Mouse (Mus musculus) thymus, postnatal 36 days (tissue): ENCODE measurements around the gene Inpp4b.
"Not testable (repeated sequence)": the region's sequence is repeated elsewhere in the genome, so short reads cannot be mapped to it uniquely, and the experiment has no call there.

Source experiments
- DNase-seq, 2 experiments: peaks; one replicate each; pipeline ENCODE4 v3.0.0; 2022; ENCODE audit warnings: mixed read lengths in 2 of 2

The Inpp4b gene

GRCm38 (mm10) chr8:82017792-82018191 lies 675.4 kb downstream of the Inpp4b start:
- DNase-seq, result no peak

GRCm38 (mm10) chr8:82027401-82027800 lies 685.0 kb downstream of the Inpp4b start:
- no peak for DNase-seq

GRCm38 (mm10) chr8:82028896-82029295 lies 686.5 kb downstream of the Inpp4b start:
- DNase-seq, result peak in 1 of 2 experiments; percentile 3

GRCm38 (mm10) chr8:82032035-82032434 lies 689.7 kb downstream of the Inpp4b start:
- DNase-seq, result not testable (repeated sequence)

DNA sequence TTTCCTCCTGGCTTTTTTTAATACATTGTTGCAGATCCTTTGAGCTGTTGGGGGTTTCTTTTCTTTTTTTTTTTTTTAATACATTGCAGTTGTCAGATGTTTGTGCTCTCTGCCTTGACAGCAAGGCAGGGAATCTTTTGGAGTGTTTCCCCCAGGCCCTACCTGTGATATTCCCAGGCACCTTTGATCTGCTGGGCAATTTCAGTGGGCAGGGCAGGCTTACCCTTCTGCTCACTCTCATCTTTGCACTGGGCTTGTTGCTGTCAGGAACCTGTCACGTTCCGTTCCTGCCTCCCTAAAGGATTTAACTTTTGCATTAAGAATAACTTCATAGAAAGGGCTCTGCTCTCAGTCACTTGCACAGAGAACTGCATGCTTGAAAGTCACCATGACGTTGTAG lies 711.7 kb downstream of the Inpp4b start:
- no peak for DNase-seq

DNA sequence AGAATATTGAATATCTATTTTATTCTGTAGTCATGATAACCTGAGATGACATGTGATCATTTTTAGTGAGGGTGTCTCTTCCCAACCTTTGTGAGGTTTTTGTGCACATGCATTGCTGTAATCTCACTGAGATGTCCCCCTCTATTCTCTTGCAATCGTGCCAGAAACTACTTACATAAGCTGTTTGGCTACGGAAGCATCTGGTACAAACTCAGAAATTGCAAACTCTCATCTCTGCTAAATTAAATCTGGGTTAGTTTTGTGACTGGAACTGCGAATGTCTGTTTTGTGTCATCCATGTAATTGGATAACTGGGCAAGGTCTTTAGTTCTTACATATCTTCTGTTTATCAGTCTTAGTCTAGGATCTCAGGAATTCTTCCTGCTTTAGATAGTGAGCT lies 725.3 kb downstream of the Inpp4b start:
- DNase-seq, result no peak

GRCm38 (mm10) chr8:82079267-82079666 lies 736.9 kb downstream of the Inpp4b start:
- no peak for DNase-seq

DNA sequence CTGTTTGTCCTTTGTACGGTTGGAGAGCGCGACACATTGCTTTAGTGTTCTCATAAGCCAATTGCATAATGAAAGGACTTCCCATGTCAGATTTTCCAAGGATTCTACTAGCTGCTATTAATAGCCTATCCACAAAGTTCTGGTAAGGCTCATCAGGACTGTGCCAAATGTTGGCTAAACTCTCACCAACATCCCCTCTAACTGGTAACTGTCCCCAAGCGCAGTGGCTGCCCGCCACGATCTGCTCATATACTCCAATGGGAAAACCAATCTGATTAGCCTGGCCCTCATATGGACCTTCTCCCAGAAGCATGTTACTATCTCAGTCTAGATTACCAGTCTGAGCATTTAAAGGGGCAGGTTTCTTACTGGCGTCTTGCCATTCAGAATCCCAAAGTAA lies 744.3 kb downstream of the Inpp4b start:
- not testable (repeated sequence) for DNase-seq

GRCm38 (mm10) chr8:82090901-82091300 lies 748.5 kb downstream of the Inpp4b start:
- no peak for DNase-seq

DNA sequence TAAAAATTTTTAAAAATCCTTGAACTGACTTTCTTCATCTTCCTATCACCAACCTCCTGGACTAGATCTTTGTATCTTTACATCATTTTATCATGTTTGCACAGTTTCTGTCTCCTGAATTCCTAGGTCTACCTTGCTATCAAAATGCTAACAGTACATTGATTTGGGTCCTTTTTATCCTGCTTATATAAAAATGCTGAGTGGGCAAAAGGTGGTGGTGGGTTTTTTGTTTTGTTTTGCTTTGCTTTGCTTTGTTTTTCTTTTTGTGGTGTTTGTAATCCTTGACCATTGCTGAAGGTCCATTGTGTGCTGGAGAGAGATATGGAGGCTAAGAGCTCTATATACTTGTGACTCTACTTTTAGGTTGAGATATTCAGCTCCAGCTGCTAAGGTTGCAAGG lies 750.9 kb downstream of the Inpp4b start:
- no peak for DNase-seq

DNA sequence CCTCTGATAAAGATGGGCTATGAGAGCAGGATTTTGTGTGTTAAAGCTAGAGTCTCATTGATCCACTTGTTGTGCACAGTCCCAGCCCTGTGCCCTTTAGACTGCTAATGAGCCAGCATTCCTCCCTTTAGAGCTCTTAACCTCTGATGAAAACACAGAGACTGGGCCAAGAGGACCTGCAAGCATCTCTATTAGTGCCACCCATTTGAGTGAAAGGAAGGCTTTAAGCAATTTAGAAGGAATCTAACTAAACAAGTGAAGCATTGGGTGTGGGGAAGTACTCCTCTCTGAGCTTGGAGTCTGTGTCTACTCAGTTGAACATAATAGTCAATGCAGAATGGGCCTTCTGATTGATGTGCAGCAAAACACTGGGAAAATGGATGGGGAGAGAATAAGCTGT lies 762.2 kb downstream of the Inpp4b start:
- no peak for DNase-seq

DNA sequence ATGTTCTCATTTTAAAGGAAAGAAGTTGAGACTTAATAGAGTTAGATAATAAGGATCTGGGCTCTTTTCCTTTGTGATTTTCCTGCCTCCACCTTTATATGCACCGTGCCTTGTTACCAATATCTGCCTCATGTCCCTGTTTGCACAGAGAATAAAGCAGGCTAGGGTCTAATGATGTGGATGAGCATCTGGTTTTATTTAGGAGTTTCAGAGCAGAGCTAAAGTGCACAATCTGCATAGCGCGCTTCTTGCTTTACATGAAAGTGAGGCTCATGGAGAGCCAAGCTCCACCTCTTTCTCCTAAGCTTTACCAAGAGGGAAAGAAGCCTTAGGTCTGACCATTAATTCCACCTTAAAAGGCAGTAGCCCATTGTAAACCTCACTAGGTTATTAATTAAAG lies 763.8 kb downstream of the Inpp4b start:
- DNase-seq, result no peak

- no peak for DNase-seq
Measured at GRCm38 (mm10) chr8:82150272-82150671, 807.9 kb downstream of the Inpp4b start.

DNA sequence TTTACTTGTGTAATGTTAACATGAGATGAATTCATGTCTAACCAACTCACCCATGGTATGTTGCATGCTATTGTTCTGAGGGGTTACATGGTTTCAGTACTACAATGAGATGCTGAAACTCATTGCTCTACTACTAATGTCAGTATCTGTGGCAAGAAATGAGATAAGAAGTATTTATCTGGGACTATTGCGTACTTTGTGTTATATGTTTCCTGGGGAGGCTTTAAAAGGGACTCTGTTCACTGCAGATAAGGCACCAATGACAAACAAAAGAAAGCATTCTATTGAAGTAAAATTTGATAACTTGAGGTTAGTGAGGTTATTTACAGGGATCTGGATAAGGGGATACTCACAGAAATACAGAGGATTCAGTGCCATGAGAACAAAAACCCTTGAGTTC lies 815.6 kb downstream of the Inpp4b start:
- no peak for DNase-seq
